Mouse (Mus musculus) ovary, adult 2 months (tissue): Measurements from ENCODE around the gene Orc6. TPM values are rescaled to one million over a fixed set of nuclear protein-coding genes. Genes with fewer than 3 reads are reported as not detected.

Experiments used
- polyA plus RNA-seq: library from polyadenylated mRNA; depleted of rRNA; stranded (reverse); fragments of >200 nt; gene quantifications from 2 replicates; pipeline ENCODE4 v1.2.3, GENCODE M21; 2012; rRNA removed

Orc6 gene
- 12.5 and 12.8 TPM in 2 replicates for polyA plus RNA-seq

DNA sequence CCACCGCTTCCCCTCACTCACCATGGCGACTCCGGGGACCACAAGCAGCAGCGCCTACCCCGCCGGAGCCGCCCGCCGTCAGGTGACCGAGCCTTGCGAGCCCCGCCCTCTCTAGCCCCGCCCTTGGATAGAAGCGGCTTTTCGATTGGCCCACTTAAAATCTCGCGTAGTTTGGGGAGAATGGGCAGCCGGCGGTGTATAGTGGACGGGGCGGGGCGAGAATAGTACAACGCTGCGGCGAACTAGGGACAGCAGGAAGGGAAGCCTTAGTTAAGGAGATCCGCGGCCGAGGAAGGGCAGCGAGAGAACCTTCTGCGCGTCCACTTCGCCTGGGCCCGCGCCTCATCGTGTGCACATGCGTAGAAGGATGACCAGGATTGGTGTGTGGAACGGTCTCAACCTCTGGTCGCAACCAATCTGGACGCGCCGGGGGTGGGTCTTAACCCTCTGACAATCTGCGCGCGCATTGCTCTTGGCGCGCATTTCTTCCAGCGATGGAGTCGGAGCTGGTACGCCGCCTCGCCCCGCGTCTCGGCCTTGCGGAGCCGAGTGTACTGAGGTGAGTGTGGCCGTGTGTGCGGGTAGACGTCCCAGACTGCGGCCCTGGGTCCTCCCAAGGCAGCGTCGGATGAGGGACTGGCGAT, at the start of gene Orc6, which contains the start of gene Vps35:
TSS of gene Orc6 (plus strand) at position 199 of the 644 bp plus-strand sequence.
TSS of gene Vps35 (minus strand) at position 369 of the 644 bp plus-strand sequence.

Other genes starting within 250 kb of the Orc6 start
- gene Fbxw9, start 239.6 kb upstream of the Orc6 start, polyA plus RNA-seq = 90.1 and 104 TPM in 2 replicates
- gene Gm5741, start 231.7 kb upstream of the Orc6 start, polyA plus RNA-seq = 1.8 and 2.4 TPM in 2 replicates
- 76.3 and 84.0 TPM in 2 replicates for gene Dhps, start 227.9 kb upstream of the Orc6 start, polyA plus RNA-seq
- 138 and 173 TPM in 2 replicates for gene Wdr83os, start 218.9 kb upstream of the Orc6 start, polyA plus RNA-seq
- 36.8 and 41.0 TPM in 2 replicates for gene Wdr83, start 218.3 kb upstream of the Orc6 start, polyA plus RNA-seq
- 58.0 and 71.1 TPM in 2 replicates for gene Man2b1, start 216.4 kb upstream of the Orc6 start, polyA plus RNA-seq
- 0.41 and 0.56 TPM in 2 replicates for gene Zfp791, start 176.5 kb upstream of the Orc6 start, polyA plus RNA-seq
- not detected in 2 replicates for gene Cks1brt, start 147.7 kb upstream of the Orc6 start, polyA plus RNA-seq
- not detected in 2 replicates for gene Olfr371, start 73.6 kb upstream of the Orc6 start, polyA plus RNA-seq
- gene Vps35, start 170 bp downstream of the Orc6 start, polyA plus RNA-seq = 7.2 and 7.6 TPM in 2 replicates
- 1.7 and 2.5 TPM in 2 replicates for gene Mylk3, start 86.7 kb downstream of the Orc6 start, polyA plus RNA-seq
- gene 4921524J17Rik, start 133.2 kb downstream of the Orc6 start, polyA plus RNA-seq = 5.0 and 7.3 TPM in 2 replicates
- gene Gpt2, start 192.9 kb downstream of the Orc6 start, polyA plus RNA-seq = 72.3 and 130 TPM in 2 replicates